Mouse (Mus musculus): ENCODE data around the gene Glyctk. TPM values are rescaled to one million over a fixed set of nuclear protein-coding genes. Genes with fewer than 3 reads are reported as not detected.

Glyctk gene
- 2.8 TPM in 2 replicates for polyA plus RNA-seq (2015; fragmentation: Nextera tagmentation; extraction: Ambion mirVana)

DNA sequence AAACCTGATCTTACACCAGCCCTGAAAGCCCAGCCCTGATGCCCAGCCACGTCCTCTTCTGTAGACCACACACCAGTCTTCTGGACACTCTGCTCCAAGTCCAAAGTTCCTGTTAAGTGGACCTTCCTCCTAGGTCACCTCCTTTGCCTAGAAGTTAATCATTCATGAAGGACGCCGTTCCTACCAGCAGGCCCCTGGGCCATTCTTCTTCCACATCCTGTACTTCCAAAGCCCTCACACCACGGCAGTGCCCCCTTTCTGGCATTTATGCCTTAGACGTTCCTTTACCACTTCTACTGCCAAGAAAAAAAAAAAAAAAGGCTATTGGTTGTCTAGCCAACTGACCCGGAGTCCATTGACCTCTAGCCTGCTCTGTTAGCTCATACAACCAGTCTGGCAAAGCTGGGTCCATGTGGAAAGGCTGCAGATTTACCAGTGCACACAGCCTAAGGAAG, at the start of gene Glyctk:
TSS of gene Glyctk (minus strand) at position 102 of the 455 bp plus-strand sequence.
- Histone ChIP-seq H3K9me3 (no peaks in the 10 kb centered on the region), H3K36me3 (no peaks in the 10 kb centered on the region; the same call in 1 of the 2 replicates), H3K27me3 (no peaks in the 10 kb centered on the region), H3K4me3 (no peak within 1 kb of the TSS), H3K27ac (replicated peaks) (no peak within 1 kb of the TSS), H3K4me1 (replicated peaks) (peaks cover 26% of the 10 kb centered on the region), H3K9ac (no peak within 1 kb of the TSS), H3K4me2 (no peak within 1 kb of the TSS)
- 68% methylated on average over 6 of the region's 6 CpGs for WGBS
- ATAC-seq (ENCODE audit: low FRiP score, low read depth), result no peak

DNA sequence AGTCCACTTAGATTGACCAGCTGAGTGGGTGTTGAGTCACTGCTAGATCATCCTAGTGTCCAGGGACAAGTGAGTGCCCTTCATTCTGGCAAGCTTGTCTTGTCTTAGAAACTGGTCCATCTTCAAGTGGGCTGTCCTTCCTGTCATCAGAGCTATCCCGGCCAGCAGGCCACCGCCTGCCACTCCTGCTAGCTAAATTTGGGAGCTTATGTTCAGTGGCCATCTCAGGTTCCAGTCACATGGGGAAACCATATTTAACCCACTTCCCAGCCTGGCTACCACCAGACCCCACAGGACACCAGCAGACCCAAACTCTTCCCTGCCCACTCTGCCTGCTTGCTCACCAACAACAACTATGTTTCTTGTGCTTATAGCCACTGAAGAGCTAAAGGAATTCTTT, 48.6 kb upstream of the Glyctk start:
- peaks cover 45% of the 10 kb centered on the region for H3K4me1 ChIP-seq (replicated peaks)
- WGBS, result 92% methylated on average over 2 of the region's 2 CpGs
- H3K9me3 ChIP-seq, result no peaks in the 10 kb centered on the region
- no peak overlapping the region for H3K4me2 ChIP-seq
- ATAC-seq (ENCODE audit: low FRiP score, low read depth), result no peak
- no peaks in the 10 kb centered on the region; the same call in 1 of the 2 replicates for H3K36me3 ChIP-seq
- H3K9ac ChIP-seq, result no peak overlapping the region
- no peak overlapping the region for H3K4me3 ChIP-seq
- no peak overlapping the region for H3K27ac ChIP-seq (replicated peaks)
- no peaks in the 10 kb centered on the region for H3K27me3 ChIP-seq

DNA sequence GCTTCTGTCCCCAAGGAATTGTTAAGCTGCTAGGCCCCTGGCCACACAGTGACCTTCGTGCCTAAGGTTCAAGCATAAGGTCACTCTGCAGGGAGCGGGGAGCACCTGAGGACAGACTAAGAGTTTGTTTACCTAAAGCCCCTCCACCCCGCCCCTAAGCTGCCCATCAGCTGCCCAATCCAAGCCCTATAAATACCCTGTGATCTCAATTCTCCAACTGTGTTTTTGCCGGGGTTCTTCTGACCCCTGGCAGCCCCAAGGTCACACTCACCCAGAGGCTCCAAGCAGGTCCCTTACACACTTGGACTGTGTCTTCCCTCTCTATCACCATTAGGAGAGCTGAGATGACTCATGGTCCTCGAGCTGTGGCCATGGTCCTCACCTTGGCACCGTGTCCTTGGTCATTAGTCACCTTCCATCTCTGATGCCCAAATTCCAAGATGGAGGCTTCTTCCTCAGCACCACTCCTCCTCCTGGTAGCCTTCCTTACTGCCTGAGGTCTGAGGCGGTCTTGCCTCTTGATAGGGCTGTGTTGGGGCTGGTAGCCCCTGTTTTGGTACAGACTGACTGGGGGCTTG, 47.9 kb upstream of the Glyctk start:
- H3K36me3 ChIP-seq, result no peaks in the 10 kb centered on the region; the same call in 1 of the 2 replicates
- H3K27me3 ChIP-seq, result no peaks in the 10 kb centered on the region
- H3K4me1 ChIP-seq (replicated peaks), result peaks cover 41% of the 10 kb centered on the region
- H3K9me3 ChIP-seq, result no peaks in the 10 kb centered on the region
- no peak overlapping the region for H3K4me2 ChIP-seq
- no peak overlapping the region for H3K4me3 ChIP-seq
- WGBS, result 86% methylated on average over 7 of the region's 7 CpGs
- H3K27ac ChIP-seq (replicated peaks), result no peak overlapping the region
- no peak overlapping the region for H3K9ac ChIP-seq
- ATAC-seq (ENCODE audit: low FRiP score, low read depth), result no peak

DNA sequence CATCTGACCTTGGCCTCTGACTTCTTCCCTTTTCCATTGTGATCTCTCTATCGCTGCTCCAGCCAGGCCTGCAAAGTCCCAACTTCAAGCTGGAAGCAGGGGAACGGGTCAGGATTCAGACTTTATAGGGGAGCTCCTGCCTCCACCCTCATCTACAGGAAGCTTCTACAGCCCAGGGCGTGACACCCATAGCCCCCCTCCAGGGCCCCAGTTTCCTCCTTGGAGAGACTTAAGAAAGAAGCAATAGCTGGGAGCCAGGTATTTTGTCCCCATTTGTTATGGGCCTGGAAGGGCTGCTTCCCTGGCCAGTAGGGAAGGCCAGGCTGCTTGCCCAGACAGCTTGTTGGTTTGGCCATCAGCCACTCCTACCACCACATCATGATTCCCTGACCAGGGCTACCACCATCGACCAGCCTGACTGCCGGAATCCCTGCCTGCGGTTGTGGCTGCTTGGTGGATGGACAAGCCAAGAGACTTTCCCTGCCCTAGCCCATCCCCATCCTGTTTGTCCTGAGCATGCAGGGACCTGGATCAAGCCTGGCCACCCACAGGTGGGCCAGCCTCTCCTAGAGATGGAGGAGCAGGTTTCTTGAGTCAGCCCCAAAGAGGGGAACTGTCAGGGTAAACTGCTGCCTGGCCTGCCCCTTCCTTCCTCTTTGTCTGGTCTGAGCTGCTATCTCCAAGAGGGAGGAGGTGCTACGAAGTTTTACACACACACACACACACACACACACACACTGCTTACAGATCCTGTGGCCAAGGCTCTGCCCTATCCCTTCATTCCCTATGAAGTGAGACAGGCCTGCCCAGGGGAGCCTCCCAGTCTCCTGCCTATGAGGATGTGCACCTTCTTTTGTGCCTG, 46.3 kb upstream of the Glyctk start:
- Histone ChIP-seq H3K9ac (peak overlapping the region; percentile 72), H3K36me3 (no peaks in the 10 kb centered on the region; the same call in 1 of the 2 replicates), H3K4me2 (peak overlapping the region; percentile 58), H3K9me3 (no peaks in the 10 kb centered on the region), H3K27me3 (0 out of 2 replicates have a peak, but pooled peaks cover 3% of the 10 kb centered on the region), H3K27ac (replicated peaks) (no peak overlapping the region; the same call in 1 of the 2 replicates), H3K4me3 (peak overlapping the region; percentile 62; the same call in 1 of the 2 replicates), H3K4me1 (replicated peaks) (peaks cover 43% of the 10 kb centered on the region)
- WGBS, result 71% methylated on average over 7 of the region's 7 CpGs
- no peak for ATAC-seq (ENCODE audit: low FRiP score, low read depth)

DNA sequence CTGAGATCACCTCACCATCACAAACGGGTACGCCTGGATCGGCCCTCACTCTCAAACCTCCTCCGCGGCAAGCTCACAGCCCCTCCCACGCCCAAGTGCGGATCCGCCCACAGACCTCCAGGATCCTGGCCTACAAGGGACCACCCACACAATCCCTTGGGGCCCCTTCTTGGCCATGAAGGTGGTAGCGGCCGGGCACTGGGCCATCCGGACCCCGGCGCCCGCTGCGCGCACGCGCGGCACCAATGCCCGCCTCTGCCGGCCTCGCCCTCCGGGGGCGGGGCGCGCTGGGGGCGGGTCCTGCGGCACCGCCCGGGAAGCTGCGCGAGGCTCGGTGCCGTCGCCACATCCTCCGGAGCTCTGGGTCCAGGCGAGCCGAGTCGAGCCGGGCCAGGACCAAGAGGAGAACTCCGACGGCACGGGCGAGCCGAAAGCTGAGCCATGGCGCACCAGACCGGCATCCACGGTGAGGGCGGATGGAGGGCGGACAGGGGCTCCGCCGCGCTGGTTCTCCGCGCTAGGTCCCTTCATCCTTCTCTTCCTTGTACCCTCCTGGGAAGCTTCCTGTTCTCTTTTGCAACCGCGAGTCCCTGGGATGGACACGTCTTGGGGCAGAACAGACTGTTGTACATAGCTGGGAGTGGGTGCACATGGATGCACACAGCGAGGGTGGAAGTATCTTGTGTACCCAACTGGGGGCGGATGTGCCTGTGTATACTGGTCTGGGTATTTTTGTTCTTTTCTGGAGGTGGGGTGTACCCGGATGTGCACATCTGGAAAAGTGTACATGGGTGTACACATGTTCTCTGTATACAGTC, 45.1 kb upstream of the Glyctk start, which contains the start of gene Twf2:
TSS of gene Twf2 (plus strand) at position 290 of the 818 bp plus-strand sequence.
- WGBS, result under 1% methylated on average over 61 of the region's 61 CpGs
- peak within 1 kb of the TSS; percentile 77 for H3K27ac ChIP-seq (replicated peaks)
- peak within 1 kb of the TSS; percentile 58 for H3K4me2 ChIP-seq
- ATAC-seq (ENCODE audit: low FRiP score, low read depth), result peak; percentile 83
- no peaks in the 10 kb centered on the region for H3K9me3 ChIP-seq
- peak within 1 kb of the TSS; percentile 72 for H3K9ac ChIP-seq
- peak within 1 kb of the TSS; percentile 62 for H3K4me3 ChIP-seq
- H3K4me1 ChIP-seq (replicated peaks), result peaks cover 50% of the 10 kb centered on the region
- H3K36me3 ChIP-seq, result no peaks in the 10 kb centered on the region
- 0 out of 2 replicates have a peak, but pooled peaks cover 3% of the 10 kb centered on the region for H3K27me3 ChIP-seq

DNA sequence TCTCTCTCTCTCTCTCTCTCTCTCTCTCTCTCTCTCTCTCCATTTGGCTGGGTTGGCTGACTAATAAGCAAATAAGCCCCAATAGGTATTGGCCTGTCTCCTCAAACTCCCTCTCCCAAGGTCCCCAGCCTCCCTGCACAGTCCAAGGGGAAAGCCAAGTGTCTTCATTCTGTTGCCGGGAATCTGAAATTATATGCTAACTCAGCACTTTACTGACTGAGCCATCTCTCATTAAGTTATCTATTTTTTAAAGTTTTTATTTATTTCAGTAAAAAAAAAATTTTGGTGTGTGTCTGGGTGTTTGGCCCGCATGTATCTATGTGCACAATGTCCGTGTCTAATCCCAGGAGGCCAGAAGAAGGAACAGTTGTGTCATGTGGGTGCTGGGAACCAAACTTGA, 44.0 kb upstream of the Glyctk start:
- Histone ChIP-seq H3K4me3 (peak overlapping the region; percentile 62), H3K9me3 (no peaks in the 10 kb centered on the region), H3K4me2 (peak overlapping the region; percentile 58), H3K4me1 (replicated peaks) (peaks cover 48% of the 10 kb centered on the region), H3K27me3 (0 out of 2 replicates have a peak, but pooled peaks cover 3% of the 10 kb centered on the region), H3K27ac (replicated peaks) (no peak overlapping the region), H3K9ac (no peak overlapping the region), H3K36me3 (no peaks in the 10 kb centered on the region)
- 81% methylated on average over 3 of the region's 3 CpGs for WGBS
- no peak for ATAC-seq (ENCODE audit: low FRiP score, low read depth)

DNA sequence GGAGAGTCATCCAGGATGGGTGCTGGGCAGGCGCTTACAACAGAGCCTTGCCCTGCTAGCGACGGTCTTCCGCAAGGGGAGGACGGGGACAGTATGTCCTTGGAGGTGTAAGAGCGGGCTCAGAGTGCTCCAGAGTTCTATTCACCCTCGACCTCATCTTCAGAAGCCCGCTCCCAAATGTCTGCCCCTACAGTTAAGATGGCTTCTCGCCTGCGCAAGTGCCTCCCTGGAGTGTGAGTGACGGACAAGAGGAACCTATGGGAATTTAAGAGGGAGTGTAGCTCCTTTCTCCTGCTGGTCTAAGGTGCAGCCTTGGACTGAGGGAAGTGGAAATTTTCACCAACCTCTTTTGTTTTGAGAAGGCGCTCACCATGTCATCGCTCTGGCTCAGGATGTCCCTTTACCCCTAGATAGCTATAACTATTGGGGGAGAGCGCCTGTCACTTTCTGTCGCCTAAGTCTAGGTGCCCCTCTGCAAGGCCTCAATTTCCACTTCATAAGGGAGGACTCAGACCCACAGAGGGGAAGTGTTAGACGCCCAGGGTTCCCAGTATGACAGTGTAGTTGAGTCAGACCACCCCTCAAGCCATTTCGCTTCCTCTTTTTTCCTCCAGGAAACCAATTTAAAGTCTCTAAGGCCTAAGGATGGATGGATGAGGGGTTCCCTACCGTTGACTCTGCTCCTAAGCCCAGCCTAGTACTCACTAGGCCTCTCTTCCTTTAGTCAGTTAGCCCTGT, 41.8 kb upstream of the Glyctk start, which contains the start of gene Ppm1m:
TSS of gene Ppm1m (minus strand) at position 212 of the 738 bp plus-strand sequence.
- 43% methylated on average over 18 of the region's 18 CpGs for WGBS
- no peaks in the 10 kb centered on the region for H3K9me3 ChIP-seq
- H3K4me2 ChIP-seq, result peak within 1 kb of the TSS; percentile 76
- H3K4me1 ChIP-seq (replicated peaks), result peaks cover 44% of the 10 kb centered on the region
- no peak for ATAC-seq (ENCODE audit: low FRiP score, low read depth)
- peak within 1 kb of the TSS; percentile 56 for H3K9ac ChIP-seq
- H3K36me3 ChIP-seq, result no peaks in the 10 kb centered on the region
- H3K27ac ChIP-seq (replicated peaks), result no peak within 1 kb of the TSS
- 0 out of 2 replicates have a peak, but pooled peaks cover 3% of the 10 kb centered on the region for H3K27me3 ChIP-seq
- peak within 1 kb of the TSS; percentile 54 for H3K4me3 ChIP-seq

DNA sequence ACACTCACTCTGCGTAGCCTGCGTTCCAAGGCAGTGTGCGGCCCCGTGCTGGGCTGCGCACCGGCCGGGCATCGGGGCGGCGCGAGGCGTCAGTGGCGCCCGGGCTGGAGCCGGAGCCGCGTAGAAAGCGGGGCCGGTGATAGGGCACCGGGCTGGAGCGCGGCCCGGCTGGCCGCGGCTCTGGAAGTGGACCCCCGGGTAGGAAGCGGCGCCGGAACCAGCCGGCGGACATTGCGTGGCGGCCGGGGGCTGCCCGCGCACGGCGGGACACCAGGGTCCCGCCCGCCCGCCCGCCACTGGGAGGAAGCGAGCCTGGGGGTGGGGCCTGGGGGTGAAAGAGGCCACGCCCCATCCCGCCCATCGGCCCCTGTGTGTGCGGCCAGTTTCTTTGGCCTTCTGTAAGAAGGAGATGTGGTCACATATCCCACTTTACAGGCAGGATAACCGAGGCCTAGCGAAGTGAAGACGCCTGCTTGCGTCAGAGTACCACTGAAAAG, 41.1 kb upstream of the Glyctk start:
- peaks cover 37% of the 10 kb centered on the region for H3K4me1 ChIP-seq (replicated peaks)
- no peak overlapping the region for H3K27ac ChIP-seq (replicated peaks)

DNA sequence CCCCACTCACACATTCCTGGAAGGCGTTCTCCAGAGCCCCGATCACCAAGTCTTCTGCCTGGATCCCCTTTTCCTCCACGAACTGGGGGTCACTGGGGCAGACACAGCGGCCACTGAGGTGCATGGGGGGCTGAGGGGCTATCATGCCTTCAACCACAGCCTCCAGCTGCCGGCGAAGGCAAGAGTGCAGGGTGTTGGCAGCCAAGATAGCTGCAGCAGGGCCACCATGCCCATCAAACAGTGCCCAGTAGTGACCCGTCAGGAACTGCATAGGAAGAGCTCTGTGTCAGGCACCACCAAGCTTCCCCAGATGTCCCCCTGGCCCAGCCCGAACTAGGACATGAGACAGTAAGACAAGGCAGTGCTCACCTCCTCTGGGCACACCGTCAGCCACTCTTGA, 39.8 kb upstream of the Glyctk start:
- 92% methylated on average over 9 of the region's 9 CpGs for WGBS
- 0 out of 2 replicates have a peak, but pooled peaks cover 3% of the 10 kb centered on the region for H3K27me3 ChIP-seq
- H3K9me3 ChIP-seq, result no peaks in the 10 kb centered on the region
- no peak overlapping the region for H3K27ac ChIP-seq (replicated peaks)
- H3K4me2 ChIP-seq, result no peak overlapping the region
- no peak for ATAC-seq (ENCODE audit: low FRiP score, low read depth)
- H3K36me3 ChIP-seq, result peaks cover 3% of the 10 kb centered on the region; the same call in 1 of the 2 replicates
- H3K4me1 ChIP-seq (replicated peaks), result peaks cover 29% of the 10 kb centered on the region
- H3K4me3 ChIP-seq, result no peak overlapping the region
- no peak overlapping the region for H3K9ac ChIP-seq

More for the DNA sequence above, 41.1 kb upstream of the Glyctk start:
- Histone ChIP-seq H3K4me3 (peak overlapping the region; percentile 54), H3K9ac (peak overlapping the region; percentile 56), H3K9me3 (no peaks in the 10 kb centered on the region), H3K4me2 (peak overlapping the region; percentile 76), H3K27me3 (0 out of 2 replicates have a peak, but pooled peaks cover 3% of the 10 kb centered on the region), H3K36me3 (no peaks in the 10 kb centered on the region)
- WGBS, result under 1% methylated on average over 40 of the region's 51 CpGs
- peak; percentile 16; the same call in 1 of the 2 replicates for ATAC-seq (ENCODE audit: low FRiP score, low read depth)

DNA sequence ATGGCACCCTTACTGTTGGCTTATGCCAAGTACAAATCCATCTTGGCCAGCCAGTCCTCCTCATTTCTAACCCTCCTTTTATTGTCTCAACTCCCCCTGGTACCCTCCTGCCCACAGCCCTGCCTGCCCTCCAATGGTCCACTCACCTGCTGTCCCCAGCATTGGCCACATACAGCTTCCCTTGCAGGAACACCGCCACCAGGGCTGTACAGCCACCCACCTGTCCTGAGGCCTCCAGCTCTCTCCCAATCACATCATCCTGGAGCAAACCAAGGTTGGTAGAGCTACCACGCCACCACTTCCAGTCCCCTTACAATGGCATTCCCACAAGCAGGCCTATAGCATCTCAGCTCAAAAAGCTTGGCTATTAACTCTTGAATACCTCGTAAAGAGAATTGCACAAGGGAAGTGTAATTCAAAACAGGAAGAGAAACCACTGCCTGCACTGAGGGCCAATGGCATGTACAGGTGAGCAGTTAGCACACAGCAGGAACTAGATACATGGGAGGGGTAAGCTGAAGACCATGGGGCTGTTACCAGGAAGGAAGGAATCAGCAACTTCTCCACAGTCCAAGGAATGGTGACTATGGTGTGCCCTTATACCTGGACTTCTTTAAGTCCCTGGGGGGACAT, 39.3 kb upstream of the Glyctk start:
- Histone ChIP-seq H3K27me3 (0 out of 2 replicates have a peak, but pooled peaks cover 3% of the 10 kb centered on the region), H3K27ac (replicated peaks) (no peak overlapping the region), H3K9ac (no peak overlapping the region), H3K4me1 (replicated peaks) (peaks cover 26% of the 10 kb centered on the region), H3K4me2 (no peak overlapping the region), H3K9me3 (no peaks in the 10 kb centered on the region), H3K4me3 (no peak overlapping the region), H3K36me3 (peaks cover 8% of the 10 kb centered on the region)
- no peak for ATAC-seq (ENCODE audit: low FRiP score, low read depth)
- WGBS, result 95% methylated on average over 3 of the region's 3 CpGs

All from hindbrain, embryonic 15.5 days (tissue).